Mouse (Mus musculus) B cell, adult 62 days (primary cell): ENCODE measurements around the gene Babam2. TPM values are rescaled to one million over a fixed set of nuclear protein-coding genes. Genes with fewer than 3 reads are reported as not detected.

Experiments
- total RNA-seq: library from RNA; stranded (reverse); gene quantifications from 4 replicates; pipeline ENCODE4 v1.2.4, GENCODE M21; 2023

Babam2 gene
- total RNA-seq = 56.6 to 66.5 TPM (median 62.0 TPM) in 4 replicates

DNA sequence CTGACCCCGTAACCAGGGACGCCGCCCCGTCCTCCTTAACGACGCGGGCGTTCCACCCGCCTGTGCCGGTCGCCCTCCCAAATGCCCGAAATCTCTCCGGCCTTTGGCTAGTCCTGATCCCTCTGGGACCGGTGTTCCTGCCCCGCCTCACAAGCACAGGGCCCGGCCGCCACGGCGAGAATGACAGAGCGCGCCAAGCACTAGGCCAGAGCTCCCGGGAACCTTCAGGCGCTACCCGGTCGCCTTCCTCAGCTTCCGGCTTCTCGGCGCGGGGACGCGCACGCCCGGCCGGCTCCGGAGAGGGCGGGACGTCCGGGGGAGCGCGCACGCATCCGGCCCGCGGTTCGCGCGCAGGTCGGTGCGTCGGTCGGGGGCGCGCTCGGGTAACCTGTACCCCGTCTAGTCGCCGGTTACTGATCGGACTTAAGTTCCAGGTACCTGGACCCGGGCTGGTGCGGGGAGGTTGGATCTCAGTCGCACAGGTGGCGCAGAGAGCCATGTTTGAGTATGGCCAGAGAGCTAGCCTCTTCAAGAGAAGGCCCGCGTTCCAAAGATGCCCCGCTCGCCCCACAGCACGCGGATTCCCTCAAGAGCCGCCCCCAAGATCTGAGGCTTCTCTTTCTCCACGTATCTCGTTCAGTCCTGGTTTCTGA lies at the start of gene Babam2:
Gene Babam2 (plus strand): TSS at position 41 of the 653 bp plus-strand sequence.

GRCm38 (mm10) chr5:31696971-31697643 lies 377 bp upstream of the Babam2 start, which contains the start of gene Rbks:
Gene Rbks, minus strand, starts transcription at chr5:31697627.

Other genes with a start within 250 kb of the Babam2 start
- gene Zfp512, start 245.3 kb upstream of the Babam2 start, total RNA-seq = 39.7 to 44.4 TPM (median 41.8 TPM) in 4 replicates
- gene 4930548H24Rik, start 211.9 kb upstream of the Babam2 start, total RNA-seq = 1.4 to 1.6 TPM (median 1.5 TPM) in 4 replicates
- 51.8 to 60.6 TPM (median 54.0 TPM) in 4 replicates for gene Gpn1, start 202.9 kb upstream of the Babam2 start, total RNA-seq
- gene Slc4a1ap, start 170.7 kb upstream of the Babam2 start, total RNA-seq = 73.9 to 86.4 TPM (median 82.0 TPM) in 4 replicates
- gene Supt7l, start 169.9 kb upstream of the Babam2 start, total RNA-seq = 25.6 to 28.9 TPM (median 28.4 TPM) in 4 replicates
- 75.7 to 80.4 TPM (median 76.2 TPM) in 4 replicates for gene Mrpl33, start 100.7 kb upstream of the Babam2 start, total RNA-seq
- gene Rbks, start 57 bp upstream of the Babam2 start, total RNA-seq = 7.8 to 12.4 TPM (median 11.1 TPM) in 4 replicates